Mouse (Mus musculus) midbrain, embryonic 13.5 days (tissue): ENCODE measurements around the gene Olfr1317. TPM values are rescaled to one million over a fixed set of nuclear protein-coding genes. Genes with fewer than 3 reads are reported as not detected.

Experiments
- ATAC-seq: fragments of 200-750 bp; cut with Nextera tagmentation; 2 replicates; pipeline ENCODE4 v1.8.0; 2017; ENCODE audit warnings: mild to moderate bottlenecking, moderate TSS enrichment, moderate library complexity
- H3K27ac ChIP-seq: fragments of 300-500 bp; sonication (generic); 2 replicates; pipeline ENCODE4 v1.5.1; 2015; ENCODE audit warnings: inconsistent platforms, mild to moderate bottlenecking, moderate library complexity
- H3K27me3 ChIP-seq: fragments of 300-500 bp; sonication (generic); 2 replicates; pipeline ENCODE4 v1.6.1; 2015; ENCODE audit warnings: mild to moderate bottlenecking, inconsistent platforms
- H3K36me3 ChIP-seq: fragments of 300-500 bp; sonication (generic); 2 replicates; pipeline ENCODE4 v1.6.1; 2015; ENCODE audit warnings: mild to moderate bottlenecking, inconsistent platforms
- H3K4me1 ChIP-seq: fragments of 300-500 bp; sonication (generic); replicated peaks from 2 replicates; pipeline ENCODE4 v1.6.1; 2015; ENCODE audit warnings: inconsistent platforms
- H3K4me2 ChIP-seq: fragments of 300-500 bp; sonication (generic); replicated peaks from 2 replicates; pipeline ENCODE4 v1.6.1; 2015; ENCODE audit warnings: moderate library complexity, mild to moderate bottlenecking, inconsistent platforms
- H3K4me3 ChIP-seq: fragments of 300-500 bp; sonication (generic); replicated peaks from 2 replicates; pipeline ENCODE4 v1.5.1; 2015; ENCODE audit warnings: mild to moderate bottlenecking, inconsistent platforms
- H3K9ac ChIP-seq: fragments of 300-500 bp; sonication (generic); replicated peaks from 2 replicates; pipeline ENCODE4 v1.6.1; 2015; ENCODE audit warnings: mild to moderate bottlenecking, inconsistent platforms
- H3K9me3 ChIP-seq: fragments of 300-500 bp; sonication (generic); 2 replicates; pipeline ENCODE4 v1.6.1; 2016; ENCODE audit warnings: mild to moderate bottlenecking, inconsistent platforms
- WGBS: fragments of 180-500 bp; shearing (Covaris S2); methylation state at CpG from one replicate; pipeline ENCODE4 v1.1.7; 2015; 5-methylcytosine and 5-hydroxymethylcytosine counted together
- polyA plus RNA-seq: library from polyadenylated mRNA; unstranded; fragments of >200 nt; fragmentation: Nextera tagmentation; extraction: Ambion mirVana; gene quantifications from 2 replicates; pipeline ENCODE4 v1.2.1, GENCODE M21; 2015

Olfr1317 gene
- polyA plus RNA-seq = not detected in 2 replicates

- H3K27me3 ChIP-seq = no peaks in the 10 kb centered on the region
- H3K27ac ChIP-seq = no peak within 1 kb of the TSS
- no peaks in the 10 kb centered on the region for H3K36me3 ChIP-seq
- no peaks in the 10 kb centered on the region for H3K9me3 ChIP-seq
- no peak within 1 kb of the TSS for H3K9ac ChIP-seq
- 85% methylated on average over 2 of the region's 2 CpGs for WGBS
- no peaks in the 10 kb centered on the region for H3K4me1 ChIP-seq
- no peak within 1 kb of the TSS for H3K4me2 ChIP-seq
- ATAC-seq = no peak
- H3K4me3 ChIP-seq = no peak within 1 kb of the TSS
Measured at GRCm38 (mm10) chr2:112140029-112140428, at the start of gene Olfr1317. Olfr1317 (plus strand) TSS chr2:112140329.

- Histone ChIP-seq H3K4me3 (no peak within 1 kb of the TSS), H3K4me1 (no peaks in the 10 kb centered on the region), H3K9me3 (no peaks in the 10 kb centered on the region), H3K4me2 (no peak within 1 kb of the TSS), H3K27me3 (no peaks in the 10 kb centered on the region), H3K36me3 (no peaks in the 10 kb centered on the region), H3K9ac (no peak within 1 kb of the TSS), H3K27ac (no peak within 1 kb of the TSS)
- ATAC-seq = no peak
Measured at GRCm38 (mm10) chr2:112096681-112097080, 43.4 kb upstream of the Olfr1317 start, which contains the start of gene Olfr1314. Olfr1314 (minus strand) TSS chr2:112096781.

- Histone ChIP-seq H3K4me1 (no peaks in the 10 kb centered on the region), H3K4me3 (no peak within 1 kb of the TSS), H3K9ac (no peak within 1 kb of the TSS), H3K27me3 (no peaks in the 10 kb centered on the region), H3K4me2 (no peak within 1 kb of the TSS), H3K27ac (no peak within 1 kb of the TSS), H3K36me3 (no peaks in the 10 kb centered on the region), H3K9me3 (no peaks in the 10 kb centered on the region)
- no peak for ATAC-seq
- WGBS = 72% methylated on average over 1 of the region's 1 CpGs
Measured at GRCm38 (mm10) chr2:112115340-112115739, 24.8 kb upstream of the Olfr1317 start, which contains the start of gene Olfr1315-ps1. Olfr1315-ps1 (minus strand) TSS chr2:112115440.

- H3K4me1 ChIP-seq = no peaks in the 10 kb centered on the region
- H3K27me3 ChIP-seq = no peaks in the 10 kb centered on the region
- ATAC-seq = no peak
- H3K27ac ChIP-seq = no peak within 1 kb of the TSS
- no peaks in the 10 kb centered on the region for H3K9me3 ChIP-seq
- no peaks in the 10 kb centered on the region for H3K36me3 ChIP-seq
- H3K4me3 ChIP-seq = no peak within 1 kb of the TSS
- no peak within 1 kb of the TSS for H3K9ac ChIP-seq
- H3K4me2 ChIP-seq = no peak within 1 kb of the TSS
- 88% methylated on average over 2 of the region's 2 CpGs for WGBS
Measured at GRCm38 (mm10) chr2:112134877-112135276, 5.3 kb upstream of the Olfr1317 start, which contains the start of gene Olfr1316. Olfr1316 (minus strand) TSS chr2:112134977.

GRCm38 (mm10) chr2:112153898-112154297 lies 13.8 kb downstream of the Olfr1317 start, which contains the start of gene Olfr1318:
Olfr1318 (plus strand) TSS chr2:112154198.
- Histone ChIP-seq H3K9ac (no peak within 1 kb of the TSS), H3K4me1 (no peaks in the 10 kb centered on the region), H3K4me3 (no peak within 1 kb of the TSS), H3K27me3 (no peaks in the 10 kb centered on the region), H3K4me2 (no peak within 1 kb of the TSS), H3K9me3 (no peaks in the 10 kb centered on the region), H3K27ac (no peak within 1 kb of the TSS), H3K36me3 (no peaks in the 10 kb centered on the region)
- ATAC-seq = no peak

Other genes with a start within 250 kb of the Olfr1317 start
- not detected in 2 replicates for gene Olfr1306, start 224.1 kb upstream of the Olfr1317 start, polyA plus RNA-seq
- 0.01 TPM in 1 of 2 replicates, not detected in the other for gene Olfr1307, start 190.9 kb upstream of the Olfr1317 start, polyA plus RNA-seq
- gene Olfr1308, start 175.4 kb upstream of the Olfr1317 start, polyA plus RNA-seq = not detected in 2 replicates
- not detected in 2 replicates for gene Olfr1309, start 150.0 kb upstream of the Olfr1317 start, polyA plus RNA-seq
- not detected in 2 replicates for gene Olfr1310, start 127.6 kb upstream of the Olfr1317 start, polyA plus RNA-seq
- gene Olfr1311, start 115.9 kb upstream of the Olfr1317 start, polyA plus RNA-seq = not detected in 2 replicates
- gene Olfr1312, start 90.1 kb upstream of the Olfr1317 start, polyA plus RNA-seq = not detected in 2 replicates
- gene Olfr1313, start 62.5 kb upstream of the Olfr1317 start, polyA plus RNA-seq = not detected in 2 replicates
- not detected in 2 replicates for gene Olfr1314, start 43.5 kb upstream of the Olfr1317 start, polyA plus RNA-seq
- not detected in 2 replicates for gene Olfr1315-ps1, start 24.9 kb upstream of the Olfr1317 start, polyA plus RNA-seq
- gene Olfr1316, start 5.4 kb upstream of the Olfr1317 start, polyA plus RNA-seq = not detected in 2 replicates
- not detected in 2 replicates for gene Olfr1318, start 13.9 kb downstream of the Olfr1317 start, polyA plus RNA-seq
- gene Lpcat4, start 99.1 kb downstream of the Olfr1317 start, polyA plus RNA-seq = 13.7 and 13.9 TPM in 2 replicates
- gene Nutm1, start 119.0 kb downstream of the Olfr1317 start, polyA plus RNA-seq = 0.05 TPM in 1 of 2 replicates, not detected in the other
- gene Nop10, start 121.6 kb downstream of the Olfr1317 start, polyA plus RNA-seq = 152 and 160 TPM in 2 replicates
- gene Slc12a6, start 125.5 kb downstream of the Olfr1317 start, polyA plus RNA-seq = 16.4 TPM in 2 replicates
- gene Gm21985, start 126.0 kb downstream of the Olfr1317 start, polyA plus RNA-seq = not detected in 2 replicates
- 149 and 152 TPM in 2 replicates for gene Emc4, start 227.7 kb downstream of the Olfr1317 start, polyA plus RNA-seq
- gene Katnbl1, start 238.9 kb downstream of the Olfr1317 start, polyA plus RNA-seq = 32.4 and 39.1 TPM in 2 replicates